Comparison of ENCODE assay signal across 14 mouse cellular contexts in genomic region chr10:90723941-90724341, GRCm38 (mm10).
A peak's percentile ranks its signal among the peaks of the same experiment; 100 is the strongest.
DNase-seq lines count a peak whose midpoint lies in the region; ATAC-seq and TF ChIP-seq lines count a peak whose summit lies in the region.
"Had no signal": no experiment of that assay in that cellular context is flagged by ENCODE, and none has a peak within 500 bp of the region (broad histone marks: within the 10 kb centered on the region; RNA-seq: fewer than 3 reads in every experiment).

No protein-coding gene starts in this region.

- H3K4me1 ChIP-seq in forebrain, postnatal 0 days (ENCODE audit: insufficient read depth): peaks cover 17% of the 10 kb centered on the region; the same call in 1 of the 2 replicates
- no peaks in the 10 kb centered on the region for H3K4me1 ChIP-seq in stomach, postnatal 0 days (replicated peaks; ENCODE audit: control insufficient read depth, insufficient read depth)

- H3K4me2 ChIP-seq in forebrain, postnatal 0 days (ENCODE audit: low read depth): no peak overlapping the region
- no peak overlapping the region for H3K4me2 ChIP-seq in stomach, postnatal 0 days (replicated peaks; ENCODE audit: low read depth)
- H3K4me2 ChIP-seq: liver, embryonic 11.5 days; midbrain, embryonic 13.5 days had no signal

- H3K27me3 ChIP-seq in forebrain, postnatal 0 days (ENCODE audit: insufficient read depth, low read length): no peaks in the 10 kb centered on the region
- no peaks in the 10 kb centered on the region for H3K27me3 ChIP-seq in stomach, postnatal 0 days (ENCODE audit: control insufficient read depth, insufficient read depth, low read length)

- peak; percentile 40 for ATAC-seq in forebrain, postnatal 0 days
- no peak for ATAC-seq in stomach, postnatal 0 days (ENCODE audit: low FRiP score, low TSS enrichment)
- ATAC-seq: CD4-positive, CD25-positive, alpha-beta regulatory T cell, adult 4 months; lung, postnatal 0 days; midbrain, embryonic 13.5 days had no signal

- H3K9ac ChIP-seq in forebrain, postnatal 0 days: no peak overlapping the region
- no peak overlapping the region for H3K9ac ChIP-seq in stomach, postnatal 0 days (ENCODE audit: low read length)
- H3K9ac ChIP-seq: midbrain, embryonic 13.5 days had no signal

- no peak for TF ChIP-seq CTCF in forebrain, postnatal 0 days (IDR thresholded peaks at IDR 0.05; ENCODE audit: low read depth)
- TF ChIP-seq CTCF in stomach, postnatal 0 days (IDR thresholded peaks at IDR 0.05; ENCODE audit: low read depth): no peak

- H3K9me3 ChIP-seq in forebrain, postnatal 0 days (ENCODE audit: low read length): no peaks in the 10 kb centered on the region
- H3K9me3 ChIP-seq in stomach, postnatal 0 days (ENCODE audit: control insufficient read depth, low read length): no peaks in the 10 kb centered on the region
- H3K9me3 ChIP-seq: midbrain, embryonic 13.5 days had no signal

- peak; percentile 56 for DNase-seq in layer of hippocampus, adult 11-12 months (ENCODE audit: low spot score)
- no peak for DNase-seq in layer of hippocampus, postnatal 25 days (ENCODE audit: extremely low spot score in 1 of 2, low spot score in 1 of 2)
- DNase-seq in forebrain, postnatal 0 days: peak; percentile 62
- DNase-seq in layer of hippocampus, postnatal 36 days: peak; percentile 54 to 68
- DNase-seq in right cerebral cortex, postnatal 25 days: peak; percentile 67
- DNase-seq in stomach, postnatal 0 days (ENCODE audit: low spot score): no peak
- DNase-seq in lung, postnatal 25 days (ENCODE audit: low spot score): no peak
- DNase-seq: heart, postnatal 36 days; kidney, adult 11 months; thymus, postnatal 36 days had no signal

- no peaks in the 10 kb centered on the region for H3K36me3 ChIP-seq in forebrain, postnatal 0 days (ENCODE audit: insufficient read depth)
- no peaks in the 10 kb centered on the region for H3K36me3 ChIP-seq in stomach, postnatal 0 days (ENCODE audit: control insufficient read depth, insufficient read depth, low read length)
- H3K36me3 ChIP-seq: midbrain, embryonic 13.5 days had no signal

- no peak overlapping the region for H3K4me3 ChIP-seq in forebrain, postnatal 0 days (ENCODE audit: low read depth, low read length)
- H3K4me3 ChIP-seq in stomach, postnatal 0 days (ENCODE audit: low read depth, low read length): no peak overlapping the region
- H3K4me3 ChIP-seq: midbrain, embryonic 13.5 days had no signal

- peak overlapping the region; percentile 78 for H3K27ac ChIP-seq in forebrain, postnatal 0 days (ENCODE audit: low read depth, low read length)
- H3K27ac ChIP-seq in stomach, postnatal 0 days (replicated peaks): no peak overlapping the region
- H3K27ac ChIP-seq: midbrain, embryonic 13.5 days had no signal

- WGBS in forebrain, postnatal 0 days: 44% methylated on average over 13 of the region's 13 CpGs
- 83% methylated on average over 13 of the region's 13 CpGs for WGBS in stomach, postnatal 0 days

- no peak for TF ChIP-seq EP300 in stomach, postnatal 0 days (optimal IDR thresholded peaks at IDR 0.05)

Comparison
In these comparisons a context has a peak if more than half of its experiments do, and no peak if none do; other contexts are left out.
1. DNase-seq: peak in layer of hippocampus, adult 11-12 months (single experiment), forebrain, postnatal 0 days (single experiment), layer of hippocampus, postnatal 36 days (2 of 2) and right cerebral cortex, postnatal 25 days (single experiment); none in layer of hippocampus, postnatal 25 days (0 of 2), stomach, postnatal 0 days (single experiment) and lung, postnatal 25 days (single experiment).